Mouse (Mus musculus) ES-Bruce4 (cell line): ENCODE measurements around the gene Insl6.

Experiments
- CTCF ChIP-seq: IDR thresholded peaks from one replicate; pipeline ENCODE4 v1.8.1; 2011; ENCODE audit warnings: low read depth, low read length
- POLR2A ChIP-seq: IDR thresholded peaks from one replicate; pipeline ENCODE4 v1.8.1; 2011; ENCODE audit warnings: low read length; ENCODE audit not compliant: insufficient read depth

- TF ChIP-seq CTCF = no peak
- no peak for TF ChIP-seq POLR2A
Observed at GRCm38 (mm10) chr19:29325852-29326180, 660 bp upstream of the Insl6 start.
